Mouse (Mus musculus) liver, embryonic 14.5 days (tissue): ENCODE measurements around the gene Zmiz1.

ENCODE experiments used
- CTCF ChIP-seq: IDR thresholded peaks from 2 replicates; pipeline ENCODE4 v1.5.1; 2016; ENCODE audit warnings: antibody characterized with exemption, low read depth, control low read depth
- EP300 ChIP-seq: IDR thresholded peaks from 2 replicates; pipeline ENCODE4 v1.6.1; 2016; ENCODE audit warnings: antibody characterized with exemption, low read depth

DNA sequence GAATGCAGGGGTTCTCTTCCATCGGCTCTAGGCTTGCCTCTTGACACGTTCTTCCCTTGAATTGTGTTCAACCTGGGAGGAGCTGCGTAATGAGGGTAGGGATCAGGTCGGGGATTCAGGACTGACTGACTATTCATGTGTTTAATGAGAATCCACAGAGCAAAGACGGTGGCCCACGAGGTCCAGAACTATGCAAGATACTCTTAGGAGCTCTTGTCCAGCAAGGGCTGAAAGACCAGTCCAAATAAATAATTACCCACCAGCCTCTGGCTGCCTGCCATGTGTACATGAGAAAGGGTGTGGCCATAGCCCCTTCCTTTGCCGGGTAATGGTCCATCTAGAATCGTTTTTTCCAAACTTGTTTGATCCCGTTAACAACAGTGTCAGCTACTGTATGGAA, 4.9 kb downstream of the Zmiz1 start:
- TF ChIP-seq CTCF (no peak), EP300 (no peak)
